Mouse (Mus musculus): Measurements from ENCODE around the gene Cish.
A peak's percentile ranks its signal among the peaks of the same experiment; 100 is the strongest.

The Cish gene

GRCm38 (mm10) chr9:107322461-107323050, 26.7 kb downstream of the Cish start:
- no peak for DNase-seq (ENCODE audit: low spot score)

GRCm38 (mm10) chr9:107323558-107323957, 27.7 kb downstream of the Cish start:
- DNase-seq (ENCODE audit: low spot score), result peak; percentile 32

GRCm38 (mm10) chr9:107324799-107325561, 29.2 kb downstream of the Cish start:
- no peak for DNase-seq (ENCODE audit: low spot score)

- no peak for DNase-seq (ENCODE audit: low spot score)
Measured at GRCm38 (mm10) chr9:107325904-107326303, 30.1 kb downstream of the Cish start.

- DNase-seq (ENCODE audit: low spot score), result no peak
Measured at GRCm38 (mm10) chr9:107327879-107328620, 32.2 kb downstream of the Cish start.

- no peak for DNase-seq (ENCODE audit: low spot score)
Measured at GRCm38 (mm10) chr9:107330791-107331190, 35.0 kb downstream of the Cish start.

- peak; percentile 28 for DNase-seq (ENCODE audit: low spot score)
Measured at GRCm38 (mm10) chr9:107333686-107334085, 37.9 kb downstream of the Cish start.

GRCm38 (mm10) chr9:107334356-107334755, 38.5 kb downstream of the Cish start:
- peak; percentile 77 for DNase-seq (ENCODE audit: low spot score)

- no peak for DNase-seq (ENCODE audit: low spot score)
Measured at GRCm38 (mm10) chr9:107335046-107335445, 39.2 kb downstream of the Cish start.

GRCm38 (mm10) chr9:107335909-107336308, 40.1 kb downstream of the Cish start:
- peak; percentile 84 for DNase-seq (ENCODE audit: low spot score)

GRCm38 (mm10) chr9:107336386-107336785, 40.6 kb downstream of the Cish start:
- DNase-seq (ENCODE audit: low spot score), result no peak

GRCm38 (mm10) chr9:107338172-107338883, 42.5 kb downstream of the Cish start, which contains the start of gene Hemk1:
Gene Hemk1 (minus strand): TSS chr9:107338350.
- DNase-seq (ENCODE audit: low spot score), result peak; percentile 70

GRCm38 (mm10) chr9:107340267-107340859, 44.5 kb downstream of the Cish start, which contains the start of gene 6430571L13Rik:
Gene 6430571L13Rik (plus strand): TSS chr9:107340602.
- peak; percentile 72 for DNase-seq (ENCODE audit: low spot score)

- DNase-seq (ENCODE audit: low spot score), result no peak
Measured at GRCm38 (mm10) chr9:107340911-107341645, 45.3 kb downstream of the Cish start.

GRCm38 (mm10) chr9:107342201-107342709, 46.4 kb downstream of the Cish start:
- DNase-seq (ENCODE audit: low spot score), result no peak

GRCm38 (mm10) chr9:107343146-107343943, 47.5 kb downstream of the Cish start:
- no peak for DNase-seq (ENCODE audit: low spot score)

- no peak for DNase-seq (ENCODE audit: low spot score)
Measured at GRCm38 (mm10) chr9:107344027-107344426, 48.2 kb downstream of the Cish start.

- DNase-seq (ENCODE audit: low spot score), result no peak
Measured at GRCm38 (mm10) chr9:107346081-107346480, 50.3 kb downstream of the Cish start.

- no peak for DNase-seq (ENCODE audit: low spot score)
Measured at GRCm38 (mm10) chr9:107347586-107348183, 51.9 kb downstream of the Cish start.

Measured in T-cell, adult 2 months (primary cell).